Mouse (Mus musculus) MEL (cell line): Measurements from ENCODE around the gene Gpam. TPM values are rescaled to one million over a fixed set of nuclear protein-coding genes. Genes with fewer than 3 reads are reported as not detected.
"Not testable (repeated sequence)": the region's sequence is repeated elsewhere in the genome, so short reads cannot be mapped to it uniquely, and the experiment has no call there.

Source experiments
- DNase-seq: peaks from one replicate; pipeline ENCODE4 v3.0.0; 2011; ENCODE audit warnings: low read depth, low spot score
- H3K27ac ChIP-seq: 2 replicates; pipeline ENCODE4 v1.5.1; 2012; ENCODE audit warnings: low read depth, mild to moderate bottlenecking, control low read depth, low read length, moderate library complexity; ENCODE audit not compliant: control insufficient read depth
- H3K27me3 ChIP-seq, 2 experiments: fragments of 150-350 bp in 1 of 2; sonication (generic) in 1 of 2; 2 replicates each; pipeline ENCODE4 v1.6.1; 2012; ENCODE audit warnings: low read length in 2 of 2, mild to moderate bottlenecking in 2 of 2, improper control_type of control experiment in 1 of 2, moderate library complexity in 1 of 2; ENCODE audit not compliant: insufficient read depth in 2 of 2, control insufficient read depth in 1 of 2
- H3K36me3 ChIP-seq, 2 experiments: 2 replicates each; pipeline ENCODE4 v1.6.1; 2012 to 2014; ENCODE audit warnings: low read length in 2 of 2, improper control_type of control experiment in 1 of 2, inconsistent platforms in 1 of 2, mild to moderate bottlenecking in 1 of 2; ENCODE audit not compliant: insufficient read depth in 2 of 2, control insufficient read depth in 1 of 2
- H3K4me1 ChIP-seq, 2 experiments: fragments of 150-350 bp in 1 of 2; sonication (generic) in 1 of 2; 2 replicates each; pipeline ENCODE4 v1.6.1; 2012; ENCODE audit warnings: low read length in 2 of 2, improper control_type of control experiment in 1 of 2, mild to moderate bottlenecking in 1 of 2; ENCODE audit not compliant: insufficient read depth in 2 of 2, control insufficient read depth in 1 of 2
- H3K4me3 ChIP-seq, 2 experiments: fragments of 150-350 bp in 1 of 2; sonication (generic) in 1 of 2; 2 replicates each; pipeline ENCODE4 v1.5.1; 2012; ENCODE audit warnings: low read depth in 2 of 2, low read length in 2 of 2, mild to moderate bottlenecking in 2 of 2, moderate library complexity in 2 of 2, control low read depth in 1 of 2, improper control_type of control experiment in 1 of 2; ENCODE audit not compliant: control insufficient read depth in 1 of 2, insufficient read depth in 1 of 2
- H3K79me2 ChIP-seq: 2 replicates; pipeline ENCODE4 v1.6.1; 2012; ENCODE audit warnings: mild to moderate bottlenecking, low read length, moderate library complexity; ENCODE audit not compliant: control insufficient read depth, poor library complexity, insufficient read depth
- H3K9ac ChIP-seq: 2 replicates; pipeline ENCODE4 v1.6.1; 2012; ENCODE audit warnings: low read depth, mild to moderate bottlenecking, control low read depth, low read length, moderate library complexity; ENCODE audit not compliant: control insufficient read depth, poor library complexity, severe bottlenecking
- H3K9me3 ChIP-seq: fragments of 150-350 bp; sonication (generic); replicated peaks from 2 replicates; pipeline ENCODE4 v1.6.1; 2012; ENCODE audit warnings: mild to moderate bottlenecking, low read length, improper control_type of control experiment, moderate library complexity; ENCODE audit not compliant: insufficient read depth
- ELF1 ChIP-seq: IDR thresholded peaks from 2 replicates; pipeline ENCODE4 v1.6.1; 2014; ENCODE audit warnings: low read depth, mild to moderate bottlenecking, inconsistent platforms, low read length, improper control_type of control experiment, moderate library complexity
- EP300 ChIP-seq, 2 experiments: IDR thresholded peaks; 2 replicates each; pipeline ENCODE4 v1.6.1; 2011; ENCODE audit warnings: improper control_type of control experiment in 2 of 2, low read length in 2 of 2, low read depth in 1 of 2, mild to moderate bottlenecking in 1 of 2
- MAZ ChIP-seq: IDR thresholded peaks from 2 replicates; pipeline ENCODE4 v1.6.1; 2012; ENCODE audit warnings: low read depth, mild to moderate bottlenecking, inconsistent platforms, low read length, improper control_type of control experiment
- MXI1 ChIP-seq: IDR thresholded peaks from 2 replicates; pipeline ENCODE4 v1.6.1; 2011; ENCODE audit warnings: mild to moderate bottlenecking, low read depth, low read length, improper control_type of control experiment
- NELFE ChIP-seq: IDR thresholded peaks from 2 replicates; pipeline ENCODE4 v1.6.1; 2011; ENCODE audit warnings: low read depth, low read length, improper control_type of control experiment
- POLR2AphosphoS2 ChIP-seq: IDR thresholded peaks from 2 replicates; pipeline ENCODE4 v1.6.1; 2011; ENCODE audit warnings: low read length, improper control_type of control experiment
- UBTF ChIP-seq: IDR thresholded peaks from 2 replicates; pipeline ENCODE4 v1.6.1; 2012; ENCODE audit warnings: low read depth, mild to moderate bottlenecking, inconsistent platforms, low read length, improper control_type of control experiment, moderate library complexity, borderline replicate concordance; ENCODE audit not compliant: insufficient read depth
- USF2 ChIP-seq, 2 experiments: IDR thresholded peaks; 2 replicates each; pipeline ENCODE4 v1.6.1; 2011 to 2012; ENCODE audit warnings: improper control_type of control experiment in 2 of 2, low read length in 2 of 2, borderline replicate concordance in 1 of 2, inconsistent platforms in 1 of 2, low read depth in 1 of 2, mild to moderate bottlenecking in 1 of 2; ENCODE audit not compliant: insufficient read depth in 1 of 2
- polyA plus RNA-seq, 2 experiments: library from polyadenylated mRNA; stranded (reverse) in 1 of 2; unstranded in 1 of 2; fragments of >175 nt in 1 of 2; fragments of >200 nt in 1 of 2; gene quantifications; 2 replicates each; pipeline versions ENCODE4 v1.2.1 to v1.2.4; 2012; ENCODE audit warnings: low replicate concordance in 2 of 2, low read depth in 1 of 2; ENCODE audit not compliant: insufficient read length in 2 of 2, insufficient read depth in 1 of 2, missing spikeins in 1 of 2
- total RNA-seq: library from RNA; depleted of rRNA; stranded (reverse); fragments of 300-350 nt; gene quantifications from 2 replicates; pipeline ENCODE4 v1.2.3, GENCODE M21; 2012

Gene Gpam
- total and polyA plus RNA-seq, 3 experiments = 26.2 to 327 (median 37.1) TPM

DNA sequence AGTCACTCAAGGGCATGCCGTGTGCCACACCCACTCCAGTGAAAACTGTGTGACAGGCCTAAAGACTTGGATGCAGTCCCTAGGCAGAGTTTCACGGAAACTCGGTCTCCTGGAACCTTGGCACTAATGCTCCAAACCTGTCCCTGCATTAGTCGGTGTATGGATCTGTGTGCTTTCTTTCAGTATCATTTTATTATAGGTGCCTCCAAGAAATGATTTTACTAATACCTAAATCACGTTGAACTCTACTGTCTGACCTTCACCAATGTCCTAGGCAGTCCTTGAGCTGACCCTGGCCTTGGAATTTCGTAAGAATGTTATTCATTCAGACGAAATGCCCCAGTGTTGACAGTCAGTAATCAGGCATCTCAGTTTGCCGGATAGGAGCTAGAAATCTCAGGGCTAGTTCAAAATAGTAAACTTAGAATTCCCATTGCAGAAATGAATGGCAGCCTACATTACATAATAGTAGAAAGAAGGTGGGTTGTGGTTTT is 42.2 kb upstream of the Gpam start:
- H3K9me3 ChIP-seq, H3K27me3 ChIP-seq, H3K9ac ChIP-seq, H3K79me2 ChIP-seq, H3K4me3 ChIP-seq, DNase-seq, H3K36me3 ChIP-seq, H3K27ac ChIP-seq: not testable (repeated sequence)
- H3K4me1 ChIP-seq = peaks cover 11 to 13% of the 10 kb centered on the region in 2 experiments

DNA sequence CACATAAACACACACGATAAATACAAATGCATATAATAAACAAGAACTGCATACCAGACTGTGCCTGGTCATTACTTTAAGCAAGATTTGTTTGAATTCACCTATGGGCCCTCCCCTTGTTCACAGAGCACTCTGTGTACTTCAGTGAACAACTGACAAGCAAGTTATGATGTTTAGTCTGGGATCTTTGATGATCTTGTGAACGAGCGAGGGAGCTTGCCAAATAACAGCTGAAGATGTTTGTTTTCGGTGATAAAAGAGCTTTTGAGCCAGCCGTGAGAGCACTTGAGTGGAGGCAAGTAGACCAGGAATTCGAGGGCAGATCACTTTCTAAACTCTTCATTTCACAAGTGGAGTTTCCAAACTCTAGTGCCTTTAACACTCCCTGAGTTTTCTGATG is 41.3 kb upstream of the Gpam start:
- TF ChIP-seq POLR2AphosphoS2 (no peak), MAZ (no peak), ELF1 (no peak), MXI1 (no peak), USF2 (IDR thresholded peaks at IDR 0.05; ENCODE audit: borderline replicate concordance in 1 of 2, insufficient read depth in 1 of 2, low read depth in 1 of 2, low read length in 2 of 2) (no peak), UBTF (no peak)
- no peak overlapping the region for H3K27ac ChIP-seq
- H3K9ac ChIP-seq = no peak overlapping the region
- H3K4me1 ChIP-seq = peaks cover 11 to 19% of the 10 kb centered on the region in 2 experiments
- no peaks in the 10 kb centered on the region for H3K79me2 ChIP-seq
- no peaks in the 10 kb centered on the region for H3K27me3 ChIP-seq
- no peak for DNase-seq
- no peak overlapping the region for H3K4me3 ChIP-seq
- peaks cover 0 to 7% of the 10 kb centered on the region in 2 experiments; a peak in 2 of 4 replicates for H3K36me3 ChIP-seq
- H3K9me3 ChIP-seq = no peaks in the 10 kb centered on the region

DNA sequence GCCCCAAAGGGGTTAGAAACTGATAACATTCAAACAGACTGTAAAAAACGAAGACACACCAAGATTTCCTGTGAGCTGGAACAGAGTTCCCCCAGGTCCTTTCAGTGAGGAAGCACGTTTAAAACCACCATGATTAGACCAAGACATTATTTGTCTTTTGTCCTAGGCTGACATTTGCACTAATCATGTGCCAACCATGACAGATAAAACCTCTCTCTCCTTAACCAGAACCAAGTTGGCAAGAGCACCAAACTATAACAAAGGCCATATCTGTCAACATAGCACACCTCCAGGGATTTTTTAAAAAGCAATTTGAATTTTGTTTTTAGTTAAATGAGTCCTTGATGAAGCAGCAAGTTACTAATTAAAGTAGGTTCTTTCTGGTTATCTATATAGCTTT is 40.7 kb upstream of the Gpam start:
- Histone ChIP-seq H3K79me2 (no peaks in the 10 kb centered on the region), H3K27ac (no peak overlapping the region), H3K4me1 (peaks cover 11 to 19% of the 10 kb centered on the region in 2 experiments), H3K9ac (no peak overlapping the region)
- peak in 1 of 2 experiments; percentile 29; a peak in 1 of 4 replicates for TF ChIP-seq EP300 (IDR thresholded peaks at IDR 0.05; ENCODE audit: low read depth in 1 of 2, low read length in 2 of 2)
- TF ChIP-seq NELFE = no peak
- TF ChIP-seq, all 39 proteins: peak for 1
- H3K9me3 ChIP-seq = no peaks in the 10 kb centered on the region
- peaks cover 0 to 7% of the 10 kb centered on the region in 2 experiments; a peak in 2 of 4 replicates for H3K36me3 ChIP-seq
- DNase-seq = no peak
- no peak overlapping the region for H3K4me3 ChIP-seq
- no peaks in the 10 kb centered on the region for H3K27me3 ChIP-seq
